Mouse (Mus musculus) adrenal gland, postnatal 36 days (tissue): ENCODE data around the gene 9530077C05Rik. TPM values are rescaled to one million over a fixed set of nuclear protein-coding genes. Genes with fewer than 3 reads are reported as not detected.

Experiments
- DNase-seq, 2 experiments: peaks; one replicate each; pipeline ENCODE4 v3.0.0; 2021; ENCODE audit warnings: mixed read lengths in 1 of 2
- total RNA-seq, 2 experiments: library from RNA; stranded (reverse); gene quantifications; 2 replicates each; pipeline ENCODE4 v1.2.3; 2021

The 9530077C05Rik gene
- total RNA-seq, 2 experiments from 2014 or later: 6.6 TPM

DNA sequence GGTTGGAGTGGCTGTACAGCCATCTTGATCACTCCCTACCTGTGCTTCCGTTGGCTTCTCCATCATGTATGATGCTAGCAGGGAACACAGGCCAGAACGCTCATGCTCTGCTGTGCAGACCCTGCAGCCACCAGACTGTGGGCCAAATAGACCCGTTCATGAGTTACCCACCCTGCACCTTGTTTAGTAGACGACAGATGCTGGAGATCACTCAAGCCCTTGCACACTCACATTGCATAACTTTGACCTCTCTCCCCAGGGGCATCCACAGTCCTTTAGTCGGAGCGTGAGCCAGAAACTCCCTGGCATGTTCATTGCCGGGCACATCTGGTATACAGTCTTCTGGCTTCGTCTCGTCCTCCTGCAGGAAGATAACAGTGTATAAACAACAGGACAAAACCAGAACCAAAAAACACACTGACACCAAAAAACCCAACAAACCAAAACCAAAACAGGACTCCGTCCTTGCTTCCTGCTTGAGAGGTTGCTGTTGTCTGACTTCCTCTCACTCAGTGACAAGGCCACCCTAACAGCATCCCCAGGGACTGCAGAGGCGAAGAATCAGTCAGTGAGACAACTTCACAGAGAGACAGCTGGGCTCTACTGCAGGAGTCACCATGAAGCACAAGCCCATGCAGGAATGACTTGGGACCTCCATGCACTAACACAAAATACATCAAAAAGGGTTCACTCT is 46.0 kb downstream of the 9530077C05Rik start:
- DNase-seq: no peak

DNA sequence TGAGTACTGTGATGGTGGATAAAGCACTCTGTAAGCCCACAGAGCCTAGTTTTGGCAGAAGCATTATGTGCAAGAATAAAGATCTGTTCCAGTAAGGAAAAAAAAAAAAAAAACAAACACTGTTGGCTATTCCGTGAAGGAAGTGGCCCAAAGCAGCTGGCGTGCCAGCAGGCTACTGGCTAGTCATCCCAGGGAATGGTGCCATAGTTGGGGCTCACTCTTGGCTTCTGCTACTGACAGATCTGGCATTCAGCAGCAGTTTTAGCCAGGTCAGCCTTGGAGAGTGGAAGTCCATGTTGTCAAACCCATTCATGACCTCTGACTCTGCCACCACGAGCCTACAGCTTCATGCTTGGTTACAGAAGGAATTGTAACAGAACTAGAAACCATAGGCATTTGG is 50.6 kb downstream of the 9530077C05Rik start:
- DNase-seq: peak; percentile 50 to 57

DNA sequence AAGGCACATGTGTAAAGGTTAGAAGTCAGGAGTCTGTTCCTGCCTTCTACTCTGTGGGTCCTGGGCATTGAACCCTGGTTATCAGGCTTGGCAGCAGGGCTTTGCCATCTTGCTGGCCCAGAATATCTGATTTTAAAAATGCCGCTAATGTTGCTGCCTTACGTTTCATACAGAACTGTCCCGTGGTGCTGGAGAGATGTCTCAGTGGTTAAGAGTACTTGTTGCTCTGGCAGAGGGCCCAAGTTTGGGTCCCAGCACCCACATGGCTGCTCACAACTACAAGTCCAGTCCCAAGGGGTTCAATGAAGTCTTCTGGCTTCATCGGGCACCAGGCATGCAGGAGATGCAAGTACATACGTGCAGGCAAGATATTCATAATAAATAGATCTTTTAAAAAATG is 54.9 kb downstream of the 9530077C05Rik start:
- no peak for DNase-seq

DNA sequence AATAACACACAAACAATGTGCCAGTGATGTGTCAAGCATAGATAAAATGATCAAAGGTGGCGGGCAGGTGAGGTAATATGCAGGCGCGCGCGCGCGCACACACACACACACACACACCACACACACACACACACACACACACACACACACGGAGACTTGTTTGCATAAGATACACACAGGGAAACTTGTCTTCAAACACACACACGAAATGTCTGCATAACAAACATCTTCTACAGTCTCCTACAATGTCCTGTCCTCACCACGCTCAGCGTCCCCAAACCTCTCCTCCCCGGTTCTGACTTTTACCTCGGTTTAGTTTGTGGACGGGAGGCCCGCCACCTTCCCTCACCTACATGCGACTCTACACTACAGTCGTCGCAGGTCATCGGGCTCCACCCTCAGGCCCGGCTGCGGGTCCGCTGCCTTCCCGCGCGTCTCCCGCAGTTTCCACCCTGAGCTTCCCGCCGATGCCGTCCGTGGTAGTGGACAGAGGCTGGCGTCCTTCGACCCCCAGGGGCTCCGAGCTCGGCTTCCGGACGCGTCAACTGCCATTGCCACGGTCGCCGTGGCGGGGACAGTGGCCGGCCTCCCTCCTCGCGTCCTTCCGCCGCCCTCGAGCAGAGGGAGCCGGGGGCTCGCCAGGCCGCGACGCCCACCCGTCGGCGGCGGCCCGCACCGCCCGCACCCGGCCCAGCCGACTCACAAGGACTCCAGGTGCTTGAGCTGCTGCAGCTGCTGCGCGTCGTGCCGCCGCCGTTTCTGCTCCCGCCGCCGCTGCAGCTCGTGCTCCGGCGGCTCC is 56.3 kb downstream of the 9530077C05Rik start:
- peak; percentile 40 to 55 for DNase-seq

DNA sequence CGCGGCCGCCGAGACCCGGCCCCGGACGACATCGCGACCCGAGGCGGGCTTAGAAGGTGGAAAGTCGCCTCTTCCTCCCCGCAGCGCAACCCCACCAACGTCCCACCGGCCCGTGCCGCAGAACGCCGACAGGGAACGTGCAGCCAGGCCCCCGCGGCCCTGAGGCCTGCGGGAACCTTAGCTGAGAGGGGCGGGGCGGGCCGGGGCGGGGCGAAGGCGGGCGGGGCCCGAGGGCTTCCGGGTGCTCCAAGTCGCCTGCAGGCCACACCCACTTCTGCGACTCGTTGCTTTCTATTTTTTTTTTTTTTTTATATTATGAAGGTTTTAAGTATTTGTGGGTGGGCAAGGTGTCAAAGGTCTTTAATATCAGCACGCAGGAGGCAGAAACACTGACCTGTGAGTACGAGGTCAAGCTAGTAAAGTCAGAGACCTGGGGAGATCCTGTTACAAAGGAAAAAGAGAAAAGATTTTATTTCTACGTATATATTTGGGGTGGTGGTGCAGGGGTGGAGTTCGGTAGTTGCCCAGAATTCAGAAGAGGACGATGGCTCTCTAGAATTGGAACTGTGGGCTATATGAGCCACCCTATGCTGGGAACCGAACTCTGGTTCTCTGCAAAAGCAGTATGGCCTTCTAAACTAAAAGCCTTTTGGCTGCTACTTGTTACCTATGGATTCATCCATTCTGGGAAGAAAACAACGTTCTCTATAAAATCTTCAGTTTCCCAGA is 57.0 kb downstream of the 9530077C05Rik start:
- DNase-seq: peak; percentile 69 to 85

DNA sequence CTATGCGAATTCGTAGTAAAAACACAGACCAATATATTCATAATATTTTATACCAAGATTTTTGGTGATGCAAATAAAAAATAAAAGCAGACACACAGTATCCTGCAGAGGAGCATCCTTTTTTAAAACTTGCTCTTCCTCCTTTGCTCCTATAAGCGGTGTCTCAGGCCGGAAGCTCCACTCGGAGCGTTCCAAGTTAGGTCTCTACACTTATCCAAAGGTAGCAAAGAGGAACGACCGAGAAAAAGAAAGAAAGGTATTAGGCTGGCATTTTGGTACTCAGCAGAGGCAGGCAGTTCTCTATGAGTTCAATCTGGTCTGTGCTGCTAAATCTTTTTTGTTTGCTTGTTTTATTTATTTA is 57.6 kb downstream of the 9530077C05Rik start:
- DNase-seq: no peak

DNA sequence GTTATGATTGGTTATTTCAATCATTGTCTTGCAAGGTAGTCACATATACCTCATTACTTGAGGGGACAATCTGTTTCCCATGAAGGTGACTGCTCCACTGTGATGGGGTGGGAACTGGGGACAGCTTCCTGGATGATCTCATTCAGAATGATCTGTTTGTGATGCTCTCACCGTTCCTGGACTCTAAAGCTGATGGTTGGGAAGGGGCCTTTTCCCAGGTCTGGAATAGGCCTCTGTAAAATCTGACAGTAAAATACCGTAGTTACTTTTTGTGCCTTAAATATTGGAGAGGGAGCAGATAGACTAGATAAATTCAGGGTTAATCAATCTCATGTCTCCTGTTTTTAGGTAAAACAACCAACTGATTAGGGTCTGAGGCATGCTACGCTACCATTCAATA is 58.3 kb downstream of the 9530077C05Rik start, which contains the start of gene Rp9:
Gene Rp9 (minus strand): TSS at position 101 of the 400 bp plus-strand sequence.
- DNase-seq: no peak

DNA sequence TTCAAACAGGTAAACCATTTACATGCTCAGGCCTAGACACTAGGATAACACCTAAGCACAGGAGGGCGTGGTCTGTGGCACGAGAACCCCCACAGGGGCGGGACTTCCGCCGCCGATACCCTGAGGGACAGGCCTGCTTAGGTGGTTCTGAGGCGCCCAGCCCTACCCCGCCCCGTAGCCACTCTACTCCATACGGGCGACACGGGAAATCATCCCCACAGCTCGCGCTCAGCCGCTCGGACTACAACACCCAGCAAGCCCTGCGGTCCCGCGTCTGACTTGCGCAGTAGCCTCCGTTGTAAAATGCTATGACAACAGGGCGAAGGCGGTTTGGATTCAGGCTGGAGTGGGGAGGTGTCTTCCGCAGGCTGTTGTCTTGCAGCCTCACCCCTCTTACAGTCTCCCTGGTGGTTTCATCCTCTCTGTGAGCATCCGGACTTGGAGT is 64.1 kb downstream of the 9530077C05Rik start, which contains the start of gene Bbs9:
Gene Bbs9 (plus strand): TSS at position 292 of the 445 bp plus-strand sequence.
- DNase-seq: peak; percentile 95

DNA sequence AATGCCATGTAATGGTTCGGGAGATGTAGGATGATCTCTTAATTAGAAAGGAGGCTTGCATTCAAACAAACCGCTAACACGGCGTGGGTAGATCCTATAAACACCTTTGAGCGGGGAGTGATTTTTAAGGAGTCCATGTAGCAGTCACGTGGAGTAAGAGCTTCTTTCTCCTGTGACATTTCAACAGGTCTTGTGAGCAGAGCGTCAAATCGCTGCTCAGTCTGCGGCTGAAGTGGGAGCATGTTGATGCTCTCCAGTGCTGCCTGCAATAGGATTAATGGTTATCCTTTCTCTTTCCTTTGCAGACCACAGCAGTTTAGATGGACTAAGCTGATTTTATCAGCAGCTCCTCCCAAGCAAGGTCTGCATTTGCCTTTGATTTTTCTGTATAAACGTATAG is 65.0 kb downstream of the 9530077C05Rik start:
- DNase-seq: peak in 1 of 2 experiments; percentile 6

DNA sequence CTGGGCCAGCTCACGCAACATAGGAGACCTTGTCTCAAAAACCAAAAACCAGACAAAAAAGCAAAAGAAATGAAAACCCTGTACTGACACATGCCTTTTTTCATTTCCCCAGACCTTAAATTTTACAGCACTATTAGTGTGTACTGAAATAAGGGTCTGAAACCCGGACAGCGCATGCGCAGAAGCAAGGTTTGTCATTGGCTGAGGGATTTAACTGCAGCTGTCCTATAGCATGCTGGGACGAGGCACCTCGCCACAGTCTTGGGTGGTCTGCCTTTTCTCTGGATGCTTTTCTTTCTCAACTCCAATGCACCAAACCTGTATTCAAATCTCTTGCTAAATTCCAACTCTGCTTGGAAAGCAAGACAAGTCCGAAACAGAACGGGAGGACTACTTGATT is 67.6 kb downstream of the 9530077C05Rik start:
- no peak for DNase-seq

DNA sequence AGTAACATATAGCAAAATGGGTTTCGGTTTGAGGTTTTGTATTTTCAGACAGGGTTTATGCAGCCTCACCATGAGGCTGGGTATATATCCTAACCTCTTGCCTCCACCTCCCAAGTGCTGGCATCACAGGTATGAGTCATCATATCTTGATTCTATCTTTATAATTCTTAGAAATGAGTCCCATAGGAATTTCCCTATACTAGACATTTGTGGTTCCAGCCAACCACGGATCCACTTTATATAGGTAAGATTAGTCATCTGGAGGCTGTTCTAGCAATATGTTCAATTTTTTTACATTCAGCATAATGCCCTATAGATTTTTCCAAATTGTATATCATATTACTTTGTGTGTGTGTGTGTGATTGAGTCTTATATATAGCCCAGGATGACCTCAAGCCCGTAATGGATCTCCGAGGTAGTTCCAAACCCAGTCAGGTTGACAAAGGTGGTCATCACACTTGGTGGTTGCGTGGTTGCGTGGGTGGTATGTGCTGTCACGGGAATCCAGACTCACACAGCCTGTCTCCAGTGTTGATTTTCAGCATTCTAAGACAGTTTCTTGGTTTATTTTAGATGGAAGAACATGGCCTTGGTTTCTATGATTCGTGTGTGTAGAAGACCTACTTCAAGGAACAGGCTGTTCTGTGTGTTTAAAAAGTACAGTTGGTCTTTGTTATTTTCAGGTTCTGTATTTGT is 72.7 kb downstream of the 9530077C05Rik start:
- DNase-seq: no peak

DNA sequence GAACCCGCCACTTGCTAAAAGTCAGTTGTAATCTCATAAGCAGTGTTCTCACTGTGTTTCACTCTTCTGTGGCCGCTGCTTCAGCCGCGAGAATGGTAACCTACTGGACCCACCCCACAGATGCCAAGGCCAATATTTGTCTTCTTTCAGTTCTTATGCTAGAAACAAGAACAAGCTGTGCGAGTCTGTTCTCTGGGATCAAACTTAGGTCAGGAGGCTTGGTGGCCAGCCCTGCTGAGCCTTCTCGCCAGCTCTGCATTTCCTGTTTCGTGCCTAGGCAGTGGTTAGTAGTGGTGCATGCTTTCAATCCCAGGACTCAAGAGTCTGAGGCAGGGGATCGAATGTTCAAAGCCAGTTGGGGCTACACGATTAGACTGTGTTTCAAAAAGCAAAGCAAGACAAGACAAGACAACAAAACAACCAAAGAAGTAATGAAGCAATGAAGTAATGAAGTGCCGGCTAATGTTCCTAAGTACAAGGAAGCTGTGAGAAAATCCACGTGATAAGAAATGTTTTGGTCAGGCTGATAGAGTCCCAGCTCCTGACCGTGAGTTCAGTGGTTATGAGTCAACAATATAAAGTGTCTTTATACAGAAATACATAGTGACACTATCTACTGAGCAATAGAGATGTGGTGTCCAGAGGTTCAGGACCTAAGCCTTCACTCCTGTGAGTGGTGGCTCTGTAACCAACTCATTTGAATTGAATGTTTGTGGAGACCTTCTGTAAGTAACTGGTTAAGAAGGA is 73.4 kb downstream of the 9530077C05Rik start:
- DNase-seq: no peak

DNA sequence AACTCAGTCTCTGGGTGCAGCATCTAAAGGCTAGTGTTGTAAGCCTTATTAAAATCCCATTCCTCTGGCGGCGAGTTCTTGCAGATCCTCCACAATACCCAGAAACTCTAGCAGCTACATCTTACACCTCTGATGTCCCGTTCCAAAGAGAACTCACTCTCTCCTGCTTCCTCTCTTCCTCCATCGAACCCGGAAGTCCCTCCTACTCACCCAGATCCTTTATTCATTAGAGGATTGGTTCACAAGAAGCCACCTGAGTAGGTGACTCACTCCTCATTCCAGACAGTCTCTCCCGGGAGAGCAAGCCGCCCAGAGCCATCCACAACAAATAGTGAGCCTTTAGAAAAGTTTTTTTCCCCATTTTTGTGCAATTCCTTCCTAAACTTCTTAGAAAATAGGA is 74.9 kb downstream of the 9530077C05Rik start:
- no peak for DNase-seq

DNA sequence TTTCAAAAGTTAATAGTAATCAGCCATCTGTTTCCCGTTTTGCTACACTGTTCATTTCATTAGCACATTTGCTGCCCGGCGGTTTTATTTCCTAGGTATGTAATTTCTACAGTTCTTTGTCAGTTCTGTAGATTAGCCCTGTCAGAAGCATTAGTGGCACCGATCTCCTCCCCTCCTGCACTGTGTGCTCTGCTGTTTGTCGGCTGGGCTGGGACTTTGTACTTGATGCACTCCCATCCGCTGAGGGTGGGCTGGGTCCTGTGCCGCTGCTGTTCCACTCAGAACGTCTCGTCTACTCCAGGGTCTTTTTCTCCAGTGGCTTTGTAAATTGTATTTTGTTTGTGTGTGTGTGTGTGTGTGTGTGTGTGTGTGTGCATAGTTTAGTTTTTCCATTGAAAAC is 77.7 kb downstream of the 9530077C05Rik start:
- no peak for DNase-seq

Other genes starting within 250 kb of the 9530077C05Rik start
- 1 to 10 TPM; 2.7 to 4.3 TPM for gene Zfp872, start 223.4 kb upstream of the 9530077C05Rik start, total RNA-seq
- gene Zfp809, start 185.8 kb upstream of the 9530077C05Rik start, total RNA-seq: 10 to 100 TPM; 36.9 to 45.3 TPM
- gene Zfp599, start 151.6 kb upstream of the 9530077C05Rik start, total RNA-seq: under 1 TPM; 0.69 to 0.73 TPM
- 1 to 10 TPM; 5.3 to 8.3 TPM for gene Zfp810, start 103.9 kb upstream of the 9530077C05Rik start, total RNA-seq
- gene Anln, start 22.3 kb upstream of the 9530077C05Rik start, total RNA-seq: 1 to 10 TPM; 6.5 to 6.7 TPM
- not detected for gene Gm17545, start 42.8 kb downstream of the 9530077C05Rik start, total RNA-seq
- 10 to 100 TPM; 29.0 to 42.6 TPM for gene Rp9, start 58.2 kb downstream of the 9530077C05Rik start, total RNA-seq
- gene Bbs9, start 64.2 kb downstream of the 9530077C05Rik start, total RNA-seq: 10 to 100 TPM; 13.2 to 13.4 TPM